Mouse (Mus musculus) mature B cell (primary cell): ENCODE results near the gene Slc25a45.

Experiments used
- in situ Hi-C: fragments of 300-500 bp; cut with MboI; formaldehyde crosslinking; loops from 2 replicates; pipeline ENCODE4 v1.14.3; 2019

The Slc25a45 gene

DNA sequence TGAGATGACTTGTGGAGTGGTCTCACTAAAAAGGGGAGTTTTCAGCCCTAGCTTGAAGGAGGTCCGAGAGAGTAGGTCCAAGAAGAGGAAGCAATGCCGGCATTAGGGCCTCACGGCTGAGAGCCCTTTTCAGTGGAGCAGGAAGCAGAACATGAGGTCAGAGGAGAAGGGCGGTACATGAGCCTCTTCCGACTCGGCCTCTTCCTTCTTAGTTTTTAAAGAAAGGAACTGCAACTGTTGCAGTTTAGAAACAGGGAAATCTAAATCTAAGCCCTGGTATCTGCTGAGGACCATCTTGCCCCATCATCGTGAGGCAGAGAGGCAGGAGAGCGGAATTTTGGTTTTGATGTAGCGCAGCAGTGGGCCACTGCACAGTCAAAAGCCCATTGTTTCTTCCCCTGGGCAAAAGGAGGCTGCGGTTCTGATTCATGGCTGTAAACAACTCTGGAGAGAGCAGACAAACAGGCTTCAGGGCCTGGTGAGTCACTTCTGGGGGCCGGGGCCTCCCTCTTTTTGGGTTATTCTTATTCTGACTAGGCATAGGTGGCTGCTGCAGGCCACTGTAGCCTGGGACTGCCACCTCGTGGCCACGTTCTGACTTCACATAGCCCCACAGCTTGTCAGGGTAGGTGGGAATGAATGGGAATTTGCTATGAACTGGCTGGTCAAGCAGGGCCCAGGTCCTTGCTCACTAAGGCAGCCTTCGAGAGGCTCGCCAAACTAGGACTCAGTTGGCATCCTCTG, at the start of gene Slc25a45:
Gene Slc25a45, plus strand, starts transcription at position 191 of the 744 bp plus-strand sequence.
- in situ Hi-C loops, result no loop called here

DNA sequence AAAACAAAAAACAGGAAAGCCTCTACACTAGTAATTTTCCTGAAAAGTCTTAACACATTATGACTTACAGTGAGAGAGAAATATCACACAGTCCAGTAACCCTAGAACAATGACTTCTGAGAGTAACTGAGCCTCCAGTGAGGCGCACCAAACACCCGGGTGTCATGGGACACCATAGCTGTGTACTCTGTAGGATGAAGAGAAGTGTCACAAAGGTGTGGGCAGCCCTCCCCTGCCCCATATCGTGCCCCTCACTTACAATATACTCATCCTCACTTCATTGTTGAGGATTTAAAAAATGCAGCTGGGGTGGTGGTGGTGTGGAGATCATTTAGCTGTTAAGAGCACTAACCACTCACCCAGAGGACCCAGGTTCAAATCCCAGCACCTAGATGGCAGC, 49.5 kb upstream of the Slc25a45 start:
- in situ Hi-C loops, result no loop called here

DNA sequence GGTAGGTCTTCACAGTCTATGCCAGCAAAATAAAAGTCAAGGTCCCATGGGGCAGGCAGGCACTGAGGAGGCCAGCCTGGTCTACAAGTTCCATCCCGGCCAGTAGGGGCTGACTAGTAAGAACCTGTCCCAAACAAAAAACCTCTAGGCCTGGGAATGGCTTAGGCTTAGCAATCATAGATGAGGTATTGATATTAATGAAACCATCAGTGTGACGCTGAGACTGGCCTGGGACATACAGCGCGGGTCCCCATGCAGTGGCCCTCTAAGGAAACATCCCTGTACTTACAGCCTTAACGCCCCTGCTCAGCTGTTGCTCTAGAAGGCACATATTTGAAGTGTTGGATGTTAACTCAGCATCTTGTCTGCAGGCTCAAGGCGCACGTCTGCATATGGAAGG, 48.7 kb upstream of the Slc25a45 start:
- in situ Hi-C loops, result no loop called here

DNA sequence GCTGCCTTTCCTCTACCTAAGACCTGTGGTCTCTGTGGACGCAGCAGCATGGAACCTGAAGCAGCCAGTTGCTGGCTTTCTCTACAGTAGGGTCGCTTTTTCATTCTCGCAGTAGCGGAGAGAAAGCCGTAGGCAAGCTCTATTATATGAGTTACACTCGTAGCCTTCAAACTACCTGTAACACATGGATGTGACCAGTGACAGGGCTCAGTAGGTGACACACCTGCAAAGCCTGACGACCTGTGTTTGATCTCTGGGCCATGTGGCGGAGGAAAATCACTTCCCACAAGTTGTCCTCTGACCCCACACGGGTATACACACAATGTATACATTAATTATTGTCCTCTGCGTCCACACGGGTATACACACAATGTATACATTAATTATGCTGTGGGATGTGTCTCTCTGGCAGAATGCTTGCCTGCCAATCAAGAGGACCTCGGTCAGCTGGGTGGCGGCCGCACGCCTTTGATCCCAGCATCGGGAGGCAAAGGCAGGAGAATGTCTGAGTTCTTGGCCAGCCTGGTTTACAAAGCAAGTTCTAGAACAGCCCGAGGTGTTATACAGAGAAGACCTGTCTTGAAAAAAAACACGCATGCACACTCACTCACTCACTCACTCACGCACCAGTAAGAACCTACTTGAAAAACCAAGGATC, 47.5 kb upstream of the Slc25a45 start:
- in situ Hi-C loops, result no loop called here

DNA sequence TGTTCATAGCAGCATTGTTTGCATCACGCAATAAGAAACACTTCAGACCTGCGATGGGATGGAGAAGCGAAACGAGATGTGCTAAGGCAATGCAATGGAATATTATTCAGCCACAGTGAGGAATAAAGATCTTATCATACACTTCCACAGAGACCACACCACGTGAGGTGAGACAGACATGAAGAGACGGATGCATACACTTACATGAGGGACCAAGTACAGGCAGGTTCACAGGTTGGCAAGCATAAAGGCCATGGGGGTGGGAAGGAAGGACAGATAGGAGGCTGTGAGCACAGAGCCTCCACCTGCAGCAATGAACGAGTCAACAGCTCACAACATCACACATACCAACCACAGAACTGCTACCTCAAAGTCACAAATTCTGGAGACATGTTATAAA, 46.8 kb upstream of the Slc25a45 start:
- in situ Hi-C loops, result no loop called here

DNA sequence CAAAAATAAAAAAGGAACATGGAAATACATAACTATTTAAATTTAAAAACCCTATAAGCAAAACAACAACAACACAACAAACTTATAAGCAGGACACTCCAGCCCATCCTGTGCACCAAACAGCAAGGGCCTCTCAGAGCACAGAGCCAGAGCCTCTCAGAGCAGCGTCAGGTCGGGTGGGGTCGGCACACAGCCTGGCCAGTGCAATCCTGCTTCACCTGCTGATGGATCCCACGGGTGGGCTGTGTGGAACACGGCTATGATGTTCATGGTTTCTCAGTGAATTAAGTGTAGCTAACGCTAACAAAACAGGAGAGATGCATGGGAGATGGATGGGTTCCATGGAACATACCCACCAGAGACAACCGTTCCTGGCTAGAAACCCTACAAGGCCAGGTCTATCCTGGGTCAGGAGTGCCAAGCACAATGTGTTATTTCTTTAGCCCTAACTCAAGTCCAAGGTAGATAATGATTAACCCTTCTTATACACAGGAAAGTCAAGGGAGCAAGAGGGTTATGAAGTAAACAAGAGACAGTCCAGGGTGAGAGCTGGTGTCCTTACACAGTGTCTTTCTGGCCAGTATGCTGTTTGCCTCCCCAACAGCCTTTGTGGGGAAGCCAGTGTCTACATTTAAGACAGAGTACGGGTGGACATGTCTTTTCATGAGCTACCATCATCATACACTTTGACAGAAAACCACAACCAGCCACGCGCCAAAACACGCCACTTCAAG, 46.2 kb upstream of the Slc25a45 start:
- in situ Hi-C loops, result no loop called here

DNA sequence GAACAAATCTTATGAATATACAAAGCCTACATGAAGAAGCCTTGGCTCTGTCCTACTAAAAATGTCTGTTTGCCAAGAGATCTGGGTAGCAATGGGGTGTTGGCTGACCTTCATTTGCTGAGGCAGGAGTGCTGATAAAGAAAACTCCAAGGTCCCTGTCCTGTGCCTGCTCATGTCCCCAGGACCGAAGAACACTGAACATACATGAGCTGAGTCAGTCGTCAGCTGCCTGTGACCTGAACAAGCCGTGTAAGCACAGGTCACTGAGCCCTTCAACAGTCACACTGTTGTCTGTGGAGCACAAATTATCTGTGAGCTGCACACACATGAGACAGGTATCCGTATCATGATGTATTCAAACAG, 45.7 kb upstream of the Slc25a45 start:
- in situ Hi-C loops, result no loop called here

DNA sequence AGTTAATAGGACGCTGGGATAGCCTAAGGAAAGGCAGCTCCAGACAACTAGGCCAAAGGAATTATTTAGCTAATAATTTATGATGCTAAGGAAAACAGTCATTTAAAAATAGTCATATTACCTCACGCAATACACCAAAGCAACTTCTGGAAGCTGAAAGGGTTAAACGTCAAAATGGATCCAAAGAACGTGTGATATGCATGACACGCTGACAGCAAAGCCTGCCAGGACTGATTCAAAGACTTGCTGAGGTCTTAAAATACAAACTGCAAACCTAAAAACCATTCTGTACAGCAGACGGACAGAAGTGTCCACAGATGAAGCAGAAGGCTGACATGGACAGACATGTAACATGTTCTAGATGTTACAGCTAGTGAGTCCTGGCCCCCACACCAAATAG, 45.3 kb upstream of the Slc25a45 start:
- in situ Hi-C loops, result no loop called here

DNA sequence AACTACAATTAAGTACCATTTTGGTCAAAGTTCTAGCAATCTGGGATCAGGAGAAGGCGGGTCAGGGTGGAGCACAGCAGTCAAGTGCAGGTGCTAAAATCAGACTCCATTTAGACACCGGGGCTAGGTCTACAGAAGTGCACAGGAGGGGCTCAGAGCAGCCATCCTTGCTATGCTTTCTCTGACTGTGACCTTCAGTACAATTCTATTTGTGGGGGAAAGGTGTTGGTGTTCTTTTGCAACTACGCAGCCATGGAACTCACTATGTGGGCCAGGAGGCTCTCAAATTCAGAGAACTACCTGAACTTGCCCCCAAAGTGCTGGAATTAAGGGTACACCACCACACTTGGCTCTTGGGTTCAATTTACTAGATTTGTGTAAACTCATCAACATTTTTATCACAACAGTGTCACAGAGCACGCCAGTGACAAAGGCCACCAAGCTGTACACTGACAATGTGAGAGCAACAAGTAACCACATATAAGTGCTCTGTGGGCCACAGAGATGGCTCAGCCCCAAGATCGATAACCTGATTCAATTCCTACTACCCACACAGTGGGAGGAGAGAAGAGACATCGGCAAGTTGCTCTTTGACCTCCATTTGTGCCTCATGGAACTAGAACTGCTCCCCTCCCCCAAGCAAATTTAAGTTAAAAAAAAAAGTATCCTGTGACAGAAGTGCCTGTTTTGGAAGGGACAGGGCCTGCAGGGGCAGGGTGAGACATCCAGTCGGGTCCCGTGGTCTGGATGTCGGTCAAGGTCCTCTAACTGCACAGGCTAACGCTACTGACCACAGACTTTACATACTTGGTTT, 44.1 kb upstream of the Slc25a45 start:
- in situ Hi-C loops, result no loop called here

DNA sequence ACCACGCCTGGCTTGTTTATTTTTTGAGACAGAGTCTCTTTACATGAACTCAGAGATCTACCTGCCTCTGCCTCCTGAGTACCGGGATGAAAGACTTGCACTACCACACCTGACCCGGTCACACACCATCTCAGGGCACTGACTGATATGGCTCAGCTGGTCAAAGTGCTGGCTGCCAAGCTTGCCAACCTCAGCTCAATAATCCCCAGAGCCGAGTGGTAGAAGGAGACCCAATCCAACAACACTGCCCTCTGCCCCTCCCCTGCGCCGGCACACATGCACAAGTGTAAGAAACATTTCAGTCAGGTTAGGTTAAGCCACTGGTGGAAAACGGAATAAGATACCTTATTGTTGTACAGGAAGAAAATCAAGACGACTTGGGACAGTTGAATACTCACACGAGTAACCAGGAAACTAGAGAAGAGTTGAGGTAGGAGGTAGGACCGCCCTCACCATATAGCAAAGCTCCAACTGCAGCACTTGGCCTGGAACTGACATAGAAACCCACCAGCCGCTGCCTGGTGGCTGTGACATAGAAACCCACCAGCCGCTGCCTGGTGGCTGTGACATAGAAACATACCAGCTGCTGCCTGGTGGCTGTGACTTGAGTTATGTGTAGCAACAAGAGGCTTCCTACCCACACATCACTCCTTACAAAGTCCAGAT, 43.2 kb upstream of the Slc25a45 start:
- in situ Hi-C loops, result no loop called here

DNA sequence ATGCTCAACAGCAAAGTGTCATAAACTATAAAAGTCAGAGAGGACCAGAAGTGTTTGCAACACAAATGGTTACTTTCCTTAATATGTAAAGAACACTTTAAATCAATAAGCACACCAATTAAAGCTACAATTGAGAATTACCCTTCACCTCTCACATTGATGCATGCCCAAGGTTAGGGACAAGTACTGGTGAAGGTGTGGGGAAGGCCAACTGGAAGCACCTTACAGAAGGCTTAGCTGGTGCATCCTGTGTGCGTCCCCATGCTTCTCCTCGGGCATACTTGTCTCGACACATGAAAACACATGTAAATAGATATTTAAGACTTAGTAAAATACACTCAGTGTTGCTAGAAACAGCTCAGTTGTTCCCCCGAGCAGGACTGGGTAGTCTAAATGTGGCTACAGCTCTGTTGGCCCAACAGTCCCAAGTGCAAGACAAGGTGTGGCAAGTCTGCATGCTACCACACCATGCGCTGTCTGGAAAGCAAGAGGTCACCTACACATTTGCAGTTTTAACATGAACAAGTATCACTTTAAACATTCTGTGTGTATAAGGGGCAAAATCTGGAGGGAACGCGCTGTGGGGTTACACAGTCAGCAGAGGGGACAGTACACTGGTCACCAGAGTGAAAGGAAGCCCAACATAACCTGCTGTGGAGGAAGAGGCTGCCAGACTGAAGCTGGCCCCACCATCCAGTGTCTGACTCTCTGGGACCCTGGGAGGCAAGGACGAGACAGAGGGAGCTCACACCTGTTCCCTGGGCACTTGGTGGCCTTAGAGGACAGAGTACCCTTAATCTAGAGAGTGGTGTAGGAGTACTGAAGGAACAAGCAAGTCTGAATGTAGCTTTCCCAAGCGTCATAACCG, 42.3 kb upstream of the Slc25a45 start:
- in situ Hi-C loops, result no loop called here

DNA sequence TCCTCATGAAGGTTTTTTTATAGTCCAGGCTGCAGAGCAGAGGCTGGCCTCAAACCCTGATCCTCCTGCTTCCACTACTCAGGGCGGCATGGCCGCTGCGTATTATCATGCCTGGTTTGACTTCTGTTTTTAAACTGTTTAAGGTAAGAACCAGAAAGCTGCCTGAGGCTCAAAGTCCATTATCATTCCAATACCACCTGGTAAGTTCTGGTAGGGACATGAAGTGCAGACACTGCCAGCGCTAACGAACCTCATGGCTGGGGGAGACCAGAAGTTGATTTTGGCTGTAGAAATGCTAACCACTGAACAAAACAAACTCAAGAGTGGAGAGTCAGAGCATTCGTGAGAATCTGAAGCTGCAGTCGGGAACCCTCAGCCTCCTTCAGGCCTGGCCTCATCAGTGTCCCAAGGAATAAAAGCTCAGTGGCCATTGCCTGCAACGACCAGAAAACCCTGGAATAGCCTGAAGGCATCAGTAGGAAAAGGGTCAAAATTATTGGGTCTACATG, 41.6 kb upstream of the Slc25a45 start:
- in situ Hi-C loops, result no loop called here

DNA sequence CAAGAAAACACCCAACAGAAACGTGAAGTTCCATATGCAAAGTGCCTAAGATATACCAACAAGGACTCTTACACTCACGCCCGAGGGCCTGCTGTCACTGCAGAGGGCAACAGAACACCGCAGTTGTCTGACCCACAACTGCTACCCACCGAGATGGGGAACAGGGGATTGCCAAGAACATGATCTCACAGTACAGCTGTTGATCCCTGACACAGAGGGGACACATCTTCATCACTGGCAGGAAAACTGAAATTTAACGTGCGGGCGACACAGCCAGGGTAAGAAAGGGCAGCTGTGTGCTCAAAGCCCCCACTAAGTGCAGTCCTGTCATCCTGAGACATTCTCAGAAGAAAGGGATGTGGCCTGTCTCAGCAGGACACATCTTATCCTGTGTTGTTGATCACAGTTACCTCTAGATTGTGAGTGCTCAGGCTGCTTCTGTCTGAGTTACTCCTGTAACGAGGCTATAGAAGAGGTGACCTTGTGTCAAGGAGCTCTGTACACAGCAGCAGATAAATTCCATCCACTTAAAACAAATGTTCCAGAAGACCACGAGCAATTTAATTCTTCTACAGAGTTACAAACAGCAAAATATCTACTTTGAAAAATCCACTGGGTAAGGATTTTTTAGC, 40.6 kb upstream of the Slc25a45 start:
- in situ Hi-C loops, result no loop called here

DNA sequence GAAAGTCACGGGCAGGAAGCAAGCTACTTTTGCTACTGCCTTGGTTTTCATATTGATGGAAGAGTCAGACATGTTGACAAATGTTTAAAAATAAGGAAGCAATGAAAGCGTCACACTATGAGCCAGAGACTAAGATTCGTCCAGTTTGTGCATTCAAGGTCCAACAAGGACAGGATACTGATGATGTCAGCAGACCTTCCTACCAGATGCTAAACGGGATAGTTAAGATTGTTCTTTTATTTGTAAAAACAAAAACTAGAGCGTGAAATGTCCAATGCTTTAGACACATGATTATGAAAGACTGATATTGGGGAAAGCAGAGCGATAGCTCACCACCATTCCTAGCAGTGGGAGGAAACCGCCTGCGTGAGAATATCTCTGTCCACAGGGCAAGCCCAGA, 40.0 kb upstream of the Slc25a45 start:
- in situ Hi-C loops, result no loop called here

DNA sequence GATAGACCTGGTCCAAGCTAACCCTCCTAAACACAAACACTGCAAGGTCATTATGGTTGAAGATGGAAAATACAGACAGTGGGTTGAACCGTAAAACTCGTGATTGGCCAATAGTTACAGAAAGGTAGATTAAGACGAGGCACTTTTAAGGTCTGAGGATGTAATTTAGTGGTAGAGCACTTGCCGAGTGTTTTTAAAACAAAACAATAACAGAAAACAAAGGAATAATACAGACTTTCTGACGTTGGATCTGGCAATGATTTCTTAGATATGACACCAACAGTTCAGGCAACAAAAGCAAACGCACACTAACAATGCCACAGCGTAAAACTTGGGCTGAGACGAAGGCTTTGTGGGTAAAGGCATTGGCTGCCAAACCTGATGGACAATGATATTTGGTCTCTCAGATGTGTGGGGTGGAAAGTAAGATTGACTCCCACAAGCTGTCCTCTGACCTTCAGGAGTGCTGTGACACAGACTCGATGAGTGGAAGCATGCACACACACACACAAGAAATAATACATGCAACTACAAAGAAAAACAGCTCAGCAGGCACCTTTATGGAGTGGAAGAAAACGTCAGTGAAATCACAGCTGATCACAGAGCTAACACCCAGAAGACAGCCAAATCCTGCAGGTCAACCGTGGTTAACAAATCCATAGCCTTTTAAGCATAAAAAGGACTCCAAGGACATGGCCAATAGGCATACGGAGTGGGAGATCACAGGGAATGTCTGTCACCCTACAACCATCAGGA, 39.3 kb upstream of the Slc25a45 start:
- in situ Hi-C loops, result no loop called here

DNA sequence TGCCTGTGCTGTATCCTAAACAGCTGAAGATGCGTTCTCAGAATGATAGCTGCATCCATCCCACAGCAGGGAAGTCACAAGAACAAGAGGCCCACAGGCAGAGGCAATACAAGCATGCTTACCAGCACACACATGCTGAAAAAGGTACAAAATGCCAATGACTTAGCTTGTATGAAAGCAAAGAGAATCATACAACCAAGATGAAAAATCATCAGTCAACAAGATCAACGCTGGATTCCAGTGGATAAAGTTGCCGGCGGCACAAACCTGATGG, 38.8 kb upstream of the Slc25a45 start:
- in situ Hi-C loops, result no loop called here

DNA sequence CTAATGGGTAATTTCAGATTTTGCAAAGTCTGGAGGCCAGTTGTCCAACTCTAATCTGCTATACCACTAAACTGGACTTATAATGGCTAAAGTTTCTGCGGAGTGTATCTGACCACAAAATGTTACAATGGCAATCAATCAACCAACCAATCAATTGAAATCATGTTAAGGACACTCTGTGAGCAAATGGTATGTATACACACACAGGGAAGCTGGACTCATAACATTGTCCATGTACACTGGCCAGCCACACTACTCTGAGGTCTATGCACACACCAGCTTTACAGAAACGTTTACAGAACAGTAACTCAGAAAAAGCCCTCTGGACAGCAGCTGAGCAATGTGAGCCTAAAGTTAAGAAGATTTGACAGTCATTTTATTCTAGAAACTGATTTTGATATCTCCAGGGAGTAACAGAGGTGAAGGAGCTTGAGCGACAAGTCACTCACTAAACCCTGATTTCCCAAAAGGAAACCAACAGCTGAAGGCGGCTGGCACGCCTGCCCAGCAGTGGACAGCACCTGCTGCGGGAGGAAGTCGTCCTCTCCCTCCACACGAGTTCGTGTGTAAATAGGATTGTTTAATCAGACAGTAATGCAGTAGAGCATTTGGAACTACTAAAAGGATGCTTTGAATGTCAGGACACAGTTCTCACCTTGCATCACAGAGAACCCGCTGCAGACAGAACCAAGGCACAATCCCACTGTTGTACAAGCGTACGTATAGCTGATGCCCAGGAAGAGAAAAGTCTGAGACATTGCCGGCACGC, 38.1 kb upstream of the Slc25a45 start:
- in situ Hi-C loops, result no loop called here

DNA sequence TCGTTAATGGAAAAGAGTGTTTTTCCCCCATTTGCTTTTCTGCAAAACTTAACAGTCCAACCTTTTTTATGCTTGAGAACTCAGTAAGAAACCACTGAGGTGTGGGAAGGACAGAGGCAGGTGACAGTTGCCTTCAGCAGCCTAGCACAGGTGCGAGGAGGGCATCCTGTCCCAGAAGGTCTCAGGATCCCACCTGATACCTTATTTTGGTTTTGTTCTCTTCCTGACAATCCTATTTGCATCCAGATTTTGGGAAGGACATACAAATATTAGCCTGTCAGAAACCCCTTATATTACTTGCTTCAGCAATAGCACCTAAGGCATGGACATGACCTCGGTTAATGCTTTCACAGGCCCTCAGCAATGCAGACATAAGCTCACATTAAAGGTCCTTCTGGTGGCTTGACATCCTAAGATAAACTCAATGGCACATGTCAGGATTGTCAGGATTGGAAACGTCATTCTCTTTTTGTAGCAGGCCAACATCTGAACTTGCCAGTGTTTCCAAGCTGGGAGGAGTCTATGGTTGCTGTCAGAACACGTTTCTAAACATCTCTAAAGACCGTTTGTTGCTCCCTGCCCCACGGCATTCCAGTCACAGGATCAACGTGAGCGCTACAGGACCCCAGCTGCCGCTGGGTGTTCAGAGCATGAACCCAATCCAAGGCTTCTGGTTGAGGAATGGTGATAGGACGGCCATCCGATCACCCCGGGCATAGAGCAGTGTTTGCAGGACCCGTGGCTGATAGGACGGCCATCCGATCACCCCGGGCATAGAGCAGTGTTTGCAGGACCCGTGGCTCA, 37.3 kb upstream of the Slc25a45 start:
- in situ Hi-C loops, result no loop called here
